Mouse (Mus musculus) midbrain, embryonic 15.5 days (tissue): ENCODE measurements around the gene Aebp2. TPM values are rescaled to one million over a fixed set of nuclear protein-coding genes. Genes with fewer than 3 reads are reported as not detected.
A peak's percentile ranks its signal among the peaks of the same experiment; 100 is the strongest.
"Not testable (repeated sequence)": the region's sequence is repeated elsewhere in the genome, so short reads cannot be mapped to it uniquely, and the experiment has no call there.

ENCODE experiments used
- ATAC-seq: fragments of 200-750 bp; cut with Nextera tagmentation; replicated peaks from 2 replicates; pipeline ENCODE4 v1.8.0; 2017; ENCODE audit warnings: moderate TSS enrichment
- H3K27ac ChIP-seq: fragments of 300-500 bp; sonication (generic); 2 replicates; pipeline ENCODE4 v1.5.1; 2015; ENCODE audit warnings: mild to moderate bottlenecking, inconsistent platforms
- H3K27me3 ChIP-seq: fragments of 300-500 bp; sonication (generic); replicated peaks from 2 replicates; pipeline ENCODE4 v1.6.1; 2015; ENCODE audit warnings: inconsistent platforms
- H3K36me3 ChIP-seq: fragments of 300-500 bp; sonication (generic); replicated peaks from 2 replicates; pipeline ENCODE4 v1.6.1; 2015; ENCODE audit warnings: inconsistent platforms
- H3K4me1 ChIP-seq: fragments of 300-500 bp; sonication (generic); 2 replicates; pipeline ENCODE4 v1.6.1; 2015; ENCODE audit warnings: inconsistent platforms
- H3K4me2 ChIP-seq: fragments of 300-500 bp; sonication (generic); 2 replicates; pipeline ENCODE4 v1.6.1; 2015; ENCODE audit warnings: inconsistent platforms, mild to moderate bottlenecking, moderate library complexity
- H3K4me3 ChIP-seq: fragments of 300-500 bp; sonication (generic); 2 replicates; pipeline ENCODE4 v1.5.1; 2015; ENCODE audit warnings: mild to moderate bottlenecking, inconsistent platforms
- H3K9ac ChIP-seq: fragments of 300-500 bp; sonication (generic); 2 replicates; pipeline ENCODE4 v1.6.1; 2015; ENCODE audit warnings: mild to moderate bottlenecking, inconsistent platforms
- H3K9me3 ChIP-seq: fragments of 300-500 bp; sonication (generic); 2 replicates; pipeline ENCODE4 v1.6.1; 2016; ENCODE audit warnings: inconsistent platforms
- WGBS: fragments of 180-500 bp; shearing (Covaris S2); methylation state at CpG from one replicate; pipeline ENCODE4 v1.1.7; 2015; ENCODE audit warnings: mixed read lengths; 5-methylcytosine and 5-hydroxymethylcytosine counted together
- polyA plus RNA-seq: library from polyadenylated mRNA; unstranded; fragments of >200 nt; fragmentation: Nextera tagmentation; extraction: Ambion mirVana; gene quantifications from 2 replicates; pipeline ENCODE4 v1.2.1, GENCODE M21; 2015

Aebp2 gene
- polyA plus RNA-seq, 1 experiment from 2014 or later, result 9.0 TPM

DNA sequence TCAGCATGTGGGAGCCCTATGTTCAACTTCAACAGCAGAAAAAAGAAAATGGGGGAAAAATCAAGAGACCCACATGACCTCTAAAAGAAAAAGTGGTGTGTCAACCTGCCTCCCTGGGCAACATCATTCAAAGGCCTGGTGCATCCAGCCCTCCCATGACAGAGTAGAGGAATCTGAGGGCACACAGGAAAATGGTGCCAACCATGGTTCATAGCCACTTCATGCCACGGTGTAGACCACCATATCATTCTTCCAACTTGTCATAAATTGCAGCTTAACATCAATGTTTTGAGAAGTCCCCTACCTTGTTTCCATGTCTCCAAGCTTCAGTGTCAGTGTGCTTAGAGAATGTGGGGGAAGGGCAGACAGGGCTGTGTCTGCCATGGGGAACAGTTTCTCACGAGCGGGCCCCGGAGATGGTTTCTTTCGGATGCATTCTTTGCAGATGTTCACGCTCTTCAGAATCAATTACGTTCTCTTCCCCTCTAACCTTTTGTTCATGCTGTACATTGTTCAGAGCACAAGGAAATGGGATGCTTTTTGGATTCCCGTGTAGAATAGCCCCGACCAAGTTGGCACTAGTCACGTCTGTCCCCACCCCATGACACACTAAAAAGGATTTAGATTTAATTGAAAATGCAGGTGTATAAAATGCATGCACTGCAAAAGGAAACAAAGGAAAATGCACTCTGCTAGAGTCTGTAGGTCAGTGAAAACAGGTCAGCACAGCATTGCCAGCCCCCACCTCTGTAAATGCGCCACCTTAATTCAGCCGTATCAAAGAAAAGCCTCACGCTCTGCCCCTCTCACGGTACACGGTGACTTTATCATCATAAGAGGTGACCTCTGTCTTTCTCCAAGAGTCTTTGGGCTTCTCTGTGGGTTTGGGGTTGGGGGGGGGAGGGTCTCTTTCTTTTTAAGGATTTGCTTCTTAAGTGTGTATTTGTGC lies 24.8 kb upstream of the Aebp2 start:
- Histone ChIP-seq H3K27me3 (no peaks in the 10 kb centered on the region), H3K4me3 (no peak overlapping the region), H3K36me3 (peaks cover 13% of the 10 kb centered on the region), H3K9me3 (no peaks in the 10 kb centered on the region), H3K27ac (peak overlapping the region; percentile 29; the same call in 1 of the 2 replicates), H3K9ac (no peak overlapping the region), H3K4me1 (peaks cover 12% of the 10 kb centered on the region), H3K4me2 (no peak overlapping the region)
- 31% methylated on average over 15 of the region's 15 CpGs for WGBS
- ATAC-seq, result peak; percentile 66

DNA sequence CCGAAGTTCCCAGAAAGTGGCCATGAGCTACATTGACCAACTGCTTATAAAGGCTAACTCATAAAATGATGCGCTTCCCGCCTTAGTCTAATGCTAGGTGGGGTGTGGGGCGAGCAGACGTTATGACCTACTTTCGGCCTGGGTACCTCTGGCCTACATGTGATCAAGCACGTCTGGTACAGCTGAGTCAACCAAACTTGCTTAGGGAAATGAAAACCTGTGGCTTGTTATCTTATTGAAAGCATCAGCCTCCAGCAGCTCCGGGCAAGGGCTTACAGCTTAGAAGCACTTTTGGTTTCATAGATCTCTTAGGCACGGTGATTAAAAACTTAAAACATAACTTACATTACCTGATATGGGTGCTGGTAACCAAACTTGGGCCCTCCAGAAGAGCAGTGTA lies 23.9 kb upstream of the Aebp2 start:
- H3K36me3 ChIP-seq, result peaks cover 7% of the 10 kb centered on the region
- H3K27ac ChIP-seq, result 0 out of 2 replicates have a peak overlapping the region, but pooled peaks have one; percentile 29
- no peak overlapping the region for H3K9ac ChIP-seq
- no peaks in the 10 kb centered on the region for H3K9me3 ChIP-seq
- no peak overlapping the region for H3K4me2 ChIP-seq
- WGBS, result 74% methylated on average over 9 of the region's 9 CpGs
- H3K4me3 ChIP-seq, result no peak overlapping the region
- no peaks in the 10 kb centered on the region for H3K27me3 ChIP-seq
- ATAC-seq, result 0 out of 2 replicates have a peak, but pooled peaks have one; percentile 5
- H3K4me1 ChIP-seq, result peaks cover 17% of the 10 kb centered on the region

DNA sequence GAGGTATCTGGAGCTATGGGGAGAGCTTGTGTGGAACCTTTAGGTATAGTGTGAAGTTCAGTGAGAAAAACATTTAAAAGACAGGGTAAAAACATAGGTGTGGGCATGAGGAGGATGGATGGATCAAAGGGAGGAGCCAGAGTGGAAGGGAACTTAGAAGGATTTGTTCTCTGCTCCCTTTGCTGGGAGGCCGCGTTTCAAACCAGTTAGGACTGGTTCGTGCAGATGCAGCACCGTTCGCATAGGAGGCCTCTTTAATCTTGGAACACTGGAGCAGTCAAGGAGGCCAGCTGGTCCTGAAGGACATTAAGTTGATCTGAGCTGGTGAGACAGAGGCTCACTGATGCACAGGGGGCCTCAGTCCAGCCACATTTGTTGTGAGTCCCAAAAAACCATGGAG lies 23.1 kb upstream of the Aebp2 start:
- 68% methylated on average over 5 of the region's 5 CpGs for WGBS
- H3K4me2 ChIP-seq, result no peak overlapping the region
- ATAC-seq, result no peak
- H3K36me3 ChIP-seq, result no peaks in the 10 kb centered on the region
- H3K4me1 ChIP-seq, result peaks cover 21% of the 10 kb centered on the region
- H3K27me3 ChIP-seq, result no peaks in the 10 kb centered on the region
- H3K4me3 ChIP-seq, result no peak overlapping the region
- H3K9me3 ChIP-seq, result no peaks in the 10 kb centered on the region
- H3K9ac ChIP-seq, result no peak overlapping the region
- no peak overlapping the region for H3K27ac ChIP-seq

DNA sequence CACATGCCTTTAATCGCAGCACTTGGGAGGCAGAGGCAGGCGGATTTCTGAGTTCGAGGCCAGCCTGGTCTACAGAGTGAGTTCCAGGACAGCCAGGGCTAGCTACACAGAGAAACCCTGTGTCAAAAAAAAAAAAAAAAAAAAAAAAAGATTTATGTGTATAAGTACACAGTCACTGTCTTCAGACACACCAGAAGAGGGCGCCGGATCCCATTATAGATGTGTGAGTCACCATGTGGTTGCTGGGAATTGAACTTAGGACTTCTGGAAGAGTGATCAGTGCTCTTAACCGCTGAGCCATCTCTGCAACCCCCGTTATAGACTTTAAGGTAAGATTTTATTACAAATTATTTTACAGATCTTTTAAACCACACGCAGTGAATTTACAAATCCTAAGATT lies 21.8 kb upstream of the Aebp2 start:
- WGBS, result 96% methylated on average over 8 of the region's 8 CpGs
- H3K4me1 ChIP-seq, result peaks cover 21% of the 10 kb centered on the region
- H3K27me3 ChIP-seq, H3K9me3 ChIP-seq, H3K36me3 ChIP-seq, H3K27ac ChIP-seq, H3K4me3 ChIP-seq, ATAC-seq, H3K4me2 ChIP-seq, H3K9ac ChIP-seq: not testable (repeated sequence)

DNA sequence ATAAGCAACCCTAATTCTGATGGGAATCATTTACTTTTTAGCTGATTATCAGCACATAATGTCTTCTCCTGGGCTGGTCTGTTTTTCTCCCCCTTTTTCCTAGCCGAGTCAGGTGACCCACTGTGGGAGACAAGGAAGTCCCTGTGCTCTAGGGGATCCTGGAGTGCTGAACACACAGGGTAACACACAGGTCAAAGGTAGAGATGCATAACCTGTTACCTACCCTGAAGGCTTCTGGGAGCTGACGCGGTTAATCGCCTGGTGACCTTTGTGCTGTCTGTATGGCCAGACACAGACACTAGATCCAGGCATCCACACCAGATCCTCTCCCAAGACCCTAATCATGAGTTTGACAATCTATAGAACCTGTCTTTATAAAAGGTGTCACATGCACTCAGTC lies 21.3 kb upstream of the Aebp2 start:
- Histone ChIP-seq H3K4me2 (no peak overlapping the region), H3K9me3 (no peaks in the 10 kb centered on the region), H3K27ac (no peak overlapping the region), H3K27me3 (no peaks in the 10 kb centered on the region), H3K4me3 (no peak overlapping the region), H3K4me1 (peaks cover 21% of the 10 kb centered on the region), H3K9ac (no peak overlapping the region), H3K36me3 (no peaks in the 10 kb centered on the region)
- 87% methylated on average over 4 of the region's 4 CpGs for WGBS
- ATAC-seq, result no peak

DNA sequence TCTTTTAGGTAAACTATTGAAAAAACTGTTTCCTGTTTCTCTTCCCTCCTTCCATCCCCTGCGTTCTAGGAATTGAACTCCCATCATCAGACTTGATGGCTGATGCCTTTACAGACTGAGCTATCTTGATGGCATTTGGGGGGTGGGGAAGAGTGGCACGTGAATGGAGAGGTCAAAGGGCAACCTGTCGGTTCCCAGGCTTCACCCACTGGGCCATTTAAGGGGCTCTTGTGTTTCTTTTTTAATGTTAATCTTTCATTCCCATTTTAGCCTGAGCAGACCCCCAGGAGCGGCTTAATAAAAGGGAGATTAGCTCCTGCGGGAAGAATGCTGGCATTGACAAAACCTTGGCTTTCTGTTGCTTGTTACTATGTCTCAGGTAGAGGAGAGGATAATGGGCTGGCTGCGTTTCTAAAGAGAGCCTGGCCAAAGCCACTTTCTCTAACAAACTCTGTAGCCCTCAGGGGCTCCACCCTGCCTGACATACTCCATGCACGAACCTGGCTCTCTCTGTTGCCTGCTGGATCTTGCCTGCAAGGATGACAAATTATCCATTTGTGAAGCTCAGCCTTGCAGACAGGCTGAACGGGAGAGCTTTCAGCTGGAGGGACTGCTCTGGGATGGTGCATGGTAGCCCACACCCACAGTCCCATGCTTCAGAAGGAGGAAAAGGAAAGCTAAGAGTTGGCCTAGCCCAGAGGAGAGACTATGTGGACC lies 19.1 kb upstream of the Aebp2 start:
- peak; percentile 57 for ATAC-seq
- WGBS, result 5% methylated on average over 8 of the region's 8 CpGs
- no peaks in the 10 kb centered on the region for H3K27me3 ChIP-seq
- H3K4me2 ChIP-seq, result no peak overlapping the region
- H3K4me1 ChIP-seq, result peaks cover 10% of the 10 kb centered on the region
- peak overlapping the region; percentile 3; the same call in 1 of the 2 replicates for H3K27ac ChIP-seq
- H3K4me3 ChIP-seq, result no peak overlapping the region
- no peaks in the 10 kb centered on the region for H3K36me3 ChIP-seq
- no peak overlapping the region for H3K9ac ChIP-seq
- H3K9me3 ChIP-seq, result no peaks in the 10 kb centered on the region

DNA sequence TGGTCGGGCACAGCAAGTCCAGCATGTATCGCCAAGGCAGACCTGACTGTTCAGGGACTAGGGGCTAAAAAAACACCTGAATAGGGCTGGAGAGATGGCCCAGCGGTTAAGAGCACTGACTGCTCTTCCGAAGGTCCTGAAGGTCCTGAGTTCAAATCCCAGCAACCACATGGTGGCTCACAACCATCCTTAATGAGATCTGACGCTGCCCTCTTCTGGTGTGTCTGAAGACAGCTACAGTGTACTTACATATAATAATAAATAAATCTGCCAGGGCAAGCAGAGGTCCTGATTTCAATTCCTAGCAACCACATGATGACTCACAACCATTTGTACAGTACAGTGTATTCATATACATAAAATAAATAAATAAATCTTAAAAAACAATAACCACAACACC lies 17.3 kb upstream of the Aebp2 start:
- not testable (repeated sequence) for H3K4me1 ChIP-seq, H3K4me2 ChIP-seq, ATAC-seq, H3K36me3 ChIP-seq, H3K27ac ChIP-seq, H3K9ac ChIP-seq, H3K4me3 ChIP-seq, H3K27me3 ChIP-seq, H3K9me3 ChIP-seq
- WGBS, result 72% methylated on average over 5 of the region's 5 CpGs

DNA sequence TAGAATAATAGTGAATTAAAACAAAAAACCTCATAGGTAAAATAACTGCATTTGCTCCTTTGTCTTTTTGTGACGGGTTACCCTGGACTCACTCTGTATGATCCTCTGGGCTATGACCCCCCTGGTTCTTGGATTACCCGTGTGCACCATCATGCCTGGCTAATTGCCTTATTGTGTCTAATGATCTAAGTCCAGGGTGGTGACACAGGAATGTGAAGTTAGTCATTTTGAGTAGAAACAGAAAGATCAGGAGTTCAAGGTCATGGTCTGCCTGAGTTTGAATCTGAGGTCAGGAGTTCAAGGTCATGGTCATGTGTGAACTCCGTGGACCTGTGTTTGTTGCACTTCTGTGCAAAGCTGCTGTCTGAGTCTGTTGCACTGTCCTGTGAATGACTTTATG lies 16.7 kb upstream of the Aebp2 start:
- no peak overlapping the region for H3K4me3 ChIP-seq
- no peak overlapping the region for H3K27ac ChIP-seq
- H3K4me2 ChIP-seq, result no peak overlapping the region
- no peaks in the 10 kb centered on the region for H3K27me3 ChIP-seq
- no peaks in the 10 kb centered on the region for H3K36me3 ChIP-seq
- 66% methylated on average over 3 of the region's 3 CpGs for WGBS
- H3K4me1 ChIP-seq, result peaks cover 9% of the 10 kb centered on the region
- H3K9me3 ChIP-seq, result no peaks in the 10 kb centered on the region
- no peak overlapping the region for H3K9ac ChIP-seq
- no peak for ATAC-seq

DNA sequence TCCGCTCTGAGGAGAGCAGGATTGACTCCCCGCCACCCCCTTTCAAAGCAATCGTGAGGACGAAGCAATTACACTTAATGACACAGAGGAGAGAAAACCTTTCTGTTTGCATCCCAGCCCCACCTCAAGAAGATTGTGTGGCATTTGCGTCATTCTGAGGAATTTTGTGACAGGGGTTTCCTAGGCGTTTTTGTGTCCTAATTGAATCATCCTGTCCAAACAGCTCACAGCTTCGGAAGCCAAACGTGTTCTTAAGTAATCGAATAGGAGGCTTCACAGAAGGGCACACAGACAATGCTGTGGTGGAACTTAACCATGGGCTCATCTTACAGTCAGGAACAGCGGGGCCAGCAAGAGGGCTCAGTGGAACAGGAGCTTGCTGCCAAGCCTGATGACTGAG lies 15.9 kb upstream of the Aebp2 start:
- Histone ChIP-seq H3K27me3 (no peaks in the 10 kb centered on the region), H3K27ac (no peak overlapping the region), H3K4me2 (no peak overlapping the region), H3K9me3 (no peaks in the 10 kb centered on the region), H3K4me1 (peaks cover 9% of the 10 kb centered on the region), H3K36me3 (no peaks in the 10 kb centered on the region), H3K4me3 (no peak overlapping the region), H3K9ac (no peak overlapping the region)
- ATAC-seq, result no peak
- WGBS, result 44% methylated on average over 10 of the region's 10 CpGs

DNA sequence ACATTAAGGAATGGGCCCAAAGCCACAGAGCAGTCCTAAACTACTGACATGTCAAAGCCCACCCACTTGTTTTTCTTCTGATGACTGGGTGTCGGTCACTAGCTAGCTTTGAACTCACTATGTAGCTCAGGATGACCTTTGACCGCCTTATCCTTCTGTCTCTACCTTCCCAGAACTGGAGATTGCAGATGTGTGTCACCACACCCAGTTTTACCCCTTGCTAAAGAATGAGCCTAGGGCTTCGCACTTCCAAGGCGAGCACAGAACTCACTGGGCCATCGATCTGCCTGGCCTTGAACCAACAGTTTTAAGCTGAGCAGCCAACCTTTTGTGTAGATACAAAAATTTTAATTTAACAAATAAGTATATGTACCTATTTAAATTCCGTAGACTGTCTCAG lies 13.8 kb upstream of the Aebp2 start:
- H3K27ac ChIP-seq, result no peak overlapping the region
- H3K4me1 ChIP-seq, result peaks cover 2% of the 10 kb centered on the region
- no peak for ATAC-seq
- H3K4me3 ChIP-seq, result no peak overlapping the region
- no peaks in the 10 kb centered on the region for H3K27me3 ChIP-seq
- no peaks in the 10 kb centered on the region for H3K9me3 ChIP-seq
- 95% methylated on average over 6 of the region's 6 CpGs for WGBS
- H3K4me2 ChIP-seq, result no peak overlapping the region
- H3K9ac ChIP-seq, result no peak overlapping the region
- no peaks in the 10 kb centered on the region for H3K36me3 ChIP-seq

DNA sequence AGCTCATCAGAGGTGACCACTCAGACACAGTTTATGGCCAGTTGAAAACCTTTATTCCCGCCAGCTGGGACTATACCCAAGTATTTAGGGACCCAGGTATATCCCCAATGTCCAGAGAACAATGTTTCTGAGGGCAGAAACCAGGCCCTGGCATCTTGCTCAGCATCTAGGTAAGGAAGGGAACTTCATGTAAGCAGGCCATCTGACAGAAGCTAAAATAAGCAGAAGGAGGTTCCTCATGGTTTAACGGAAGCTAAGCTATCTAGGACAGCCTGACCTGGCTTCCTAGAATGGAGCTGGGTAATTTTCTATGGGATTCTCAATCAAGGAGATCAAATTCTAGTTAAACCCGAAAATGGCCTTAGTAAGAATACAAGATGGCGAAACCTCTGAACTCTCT lies 12.9 kb upstream of the Aebp2 start:
- H3K27me3 ChIP-seq, result no peaks in the 10 kb centered on the region
- 91% methylated on average over 4 of the region's 4 CpGs for WGBS
- no peaks in the 10 kb centered on the region for H3K9me3 ChIP-seq
- ATAC-seq, result no peak
- no peak overlapping the region for H3K9ac ChIP-seq
- no peak overlapping the region for H3K27ac ChIP-seq
- no peak overlapping the region for H3K4me2 ChIP-seq
- H3K4me3 ChIP-seq, result no peak overlapping the region
- no peaks in the 10 kb centered on the region for H3K36me3 ChIP-seq
- no peaks in the 10 kb centered on the region for H3K4me1 ChIP-seq

DNA sequence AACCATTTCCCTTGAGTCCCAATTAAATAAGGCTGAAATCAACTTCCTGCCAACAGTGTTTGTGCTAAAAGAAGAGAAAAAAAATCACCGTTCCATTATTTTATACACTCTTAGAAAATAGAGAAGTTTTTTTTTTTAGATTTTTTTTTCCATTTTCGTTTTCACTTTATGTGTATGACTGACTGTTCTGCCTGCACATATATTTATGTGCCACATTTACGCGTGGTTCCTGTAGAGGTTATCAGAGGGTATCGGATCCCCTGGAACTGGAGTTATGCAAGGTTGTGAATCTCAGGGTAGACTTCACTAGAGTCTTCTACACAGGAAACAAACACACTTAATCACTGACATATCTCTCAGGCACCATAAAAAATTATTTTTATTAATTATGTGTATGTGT lies 12.3 kb upstream of the Aebp2 start:
- Histone ChIP-seq H3K9me3 (no peaks in the 10 kb centered on the region), H3K9ac (no peak overlapping the region), H3K36me3 (no peaks in the 10 kb centered on the region), H3K4me3 (no peak overlapping the region), H3K27ac (no peak overlapping the region), H3K4me2 (no peak overlapping the region), H3K4me1 (no peaks in the 10 kb centered on the region), H3K27me3 (no peaks in the 10 kb centered on the region)
- ATAC-seq, result no peak
- WGBS, result 91% methylated on average over 5 of the region's 5 CpGs
